Mouse (Mus musculus) skeletal muscle tissue, postnatal 0 days (tissue): ENCODE measurements around the gene Strap. TPM values are rescaled to one million over a fixed set of nuclear protein-coding genes. Genes with fewer than 3 reads are reported as not detected.

Source experiments
- polyA plus RNA-seq: library from polyadenylated mRNA; unstranded; fragments of >200 nt; fragmentation: Nextera tagmentation; extraction: Ambion mirVana; gene quantifications from 2 replicates; pipeline ENCODE4 v1.2.1, GENCODE M21; 2015

Gene Strap
- 82.7 and 85.4 TPM in 2 replicates for polyA plus RNA-seq

DNA sequence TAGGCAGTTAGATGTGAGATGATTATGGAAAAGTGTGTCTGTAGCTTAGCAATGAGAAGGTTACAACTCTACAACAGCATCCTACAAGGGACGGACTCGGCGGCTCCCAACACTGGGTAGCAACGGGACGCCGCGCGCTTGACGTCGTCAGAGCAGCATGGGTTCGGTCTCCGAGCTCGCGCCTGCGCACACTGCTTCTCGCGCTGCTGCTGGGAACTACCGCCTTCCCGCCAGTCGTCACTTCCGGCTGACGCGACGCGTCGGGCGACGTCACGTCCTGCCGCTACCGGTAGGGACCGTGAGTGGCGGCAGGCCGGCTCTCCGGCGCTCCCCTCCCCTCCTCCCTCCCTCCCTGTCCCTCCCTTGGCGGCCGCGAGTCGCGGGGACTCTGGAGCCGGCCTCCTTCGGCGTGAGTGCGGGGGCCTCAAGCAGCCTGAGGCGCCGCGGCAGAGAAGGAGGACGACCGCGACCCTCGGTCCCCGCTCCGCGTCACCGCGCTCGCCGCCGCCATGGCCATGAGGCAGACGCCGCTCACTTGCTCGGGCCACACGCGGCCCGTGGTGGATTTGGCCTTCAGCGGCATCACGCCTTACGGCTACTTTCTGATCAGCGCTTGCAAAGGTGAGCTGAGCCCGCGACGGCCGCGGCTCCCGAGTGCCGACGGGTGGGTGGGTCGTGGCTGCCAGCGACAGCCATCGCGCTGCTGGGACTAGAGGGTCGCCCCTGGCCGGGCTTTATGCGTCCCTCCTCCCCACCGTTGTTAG is at the start of gene Strap:
Gene Strap (plus strand): TSS at position 233 of the 764 bp plus-strand sequence.

DNA sequence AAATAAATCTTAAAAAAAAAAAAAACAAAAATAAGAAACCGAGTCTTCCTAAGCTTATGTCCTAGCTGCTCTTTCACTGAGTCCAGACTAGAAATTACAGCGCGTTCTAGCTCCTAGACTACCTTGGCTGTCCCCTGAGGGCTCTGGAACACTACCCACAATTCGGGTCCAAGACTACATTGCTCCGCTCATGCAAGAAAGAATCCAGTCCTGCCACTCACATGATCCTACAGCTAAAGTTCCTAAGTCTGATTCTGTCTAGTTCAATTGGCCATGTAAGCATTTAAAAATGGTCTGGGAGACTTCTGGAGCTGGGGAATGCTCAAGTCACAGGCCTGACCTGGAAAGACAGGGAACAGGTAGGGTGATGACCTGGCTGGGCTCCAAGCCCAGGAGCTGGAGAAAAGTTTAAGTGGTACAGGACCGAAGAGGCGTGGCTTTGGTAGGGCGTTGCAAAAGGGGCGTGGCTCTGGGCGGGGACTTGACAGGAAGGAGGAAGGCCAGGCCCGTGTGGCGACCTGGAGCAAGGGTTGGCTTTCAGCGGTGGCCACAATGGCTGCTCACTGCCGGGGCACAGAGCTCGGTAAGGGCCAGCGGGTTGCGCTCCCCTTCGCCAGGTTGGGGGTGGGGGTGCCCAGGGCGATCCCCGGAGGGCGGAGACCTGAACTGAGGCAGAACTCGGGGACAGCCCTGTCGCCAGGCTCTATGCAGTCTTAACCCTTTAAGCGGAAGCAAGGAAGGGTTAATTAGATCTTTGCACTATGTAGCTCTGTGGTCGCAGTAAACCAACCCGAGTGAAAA is 19.4 kb downstream of the Strap start, which contains the start of gene Dera:
Gene Dera (plus strand): TSS at position 491 of the 801 bp plus-strand sequence.

Other genes with a start within 250 kb of the Strap start
- 13.6 and 14.5 TPM in 2 replicates for gene Eps8, start 80.2 kb upstream of the Strap start, polyA plus RNA-seq
- gene Dera, start 19.5 kb downstream of the Strap start, polyA plus RNA-seq, result 16.3 and 22.2 TPM in 2 replicates